Mouse (Mus musculus) midbrain, embryonic 14.5 days (tissue): ENCODE measurements around the gene Sirt3. TPM values are rescaled to one million over a fixed set of nuclear protein-coding genes. Genes with fewer than 3 reads are reported as not detected.

Experiments used
- ATAC-seq: fragments of 200-750 bp; cut with Nextera tagmentation; 2 replicates; pipeline ENCODE4 v1.8.0; 2017; ENCODE audit warnings: moderate number of reproducible peaks, moderate library complexity; ENCODE audit not compliant: low FRiP score, low TSS enrichment
- DNase-seq: peaks from one replicate; pipeline ENCODE4 v3.0.0-alpha.2; 2015
- H3K27ac ChIP-seq: fragments of 300-500 bp; sonication (generic); replicated peaks from 2 replicates; pipeline ENCODE4 v1.5.1; 2014; ENCODE audit warnings: mild to moderate bottlenecking, low read depth, low read length, moderate library complexity
- H3K27me3 ChIP-seq: fragments of 300-500 bp; sonication (generic); 2 replicates; pipeline ENCODE4 v1.6.1; 2014; ENCODE audit warnings: low read length, control low read depth, mixed read lengths; ENCODE audit not compliant: control insufficient read depth, insufficient read depth
- H3K36me3 ChIP-seq: fragments of 300-500 bp; sonication (generic); 2 replicates; pipeline ENCODE4 v1.6.1; 2014; ENCODE audit warnings: low read length, control low read depth; ENCODE audit not compliant: control insufficient read depth, insufficient read depth
- H3K4me1 ChIP-seq: fragments of 300-500 bp; sonication (generic); 2 replicates; pipeline ENCODE4 v1.6.1; 2014; ENCODE audit warnings: mild to moderate bottlenecking, antibody characterized with exemption, low read length, control low read depth; ENCODE audit not compliant: control insufficient read depth, insufficient read depth
- H3K4me2 ChIP-seq: fragments of 300-500 bp; sonication (generic); 2 replicates; pipeline ENCODE4 v1.6.1; 2014; ENCODE audit warnings: mild to moderate bottlenecking, low read length, moderate library complexity
- H3K4me3 ChIP-seq: fragments of 300-500 bp; sonication (generic); replicated peaks from 2 replicates; pipeline ENCODE4 v1.5.1; 2014; ENCODE audit warnings: low read depth, low read length
- H3K9ac ChIP-seq: fragments of 300-500 bp; sonication (generic); replicated peaks from 2 replicates; pipeline ENCODE4 v1.6.1; 2014; ENCODE audit warnings: mild to moderate bottlenecking, low read length, moderate library complexity
- H3K9me3 ChIP-seq: fragments of 300-500 bp; sonication (generic); 2 replicates; pipeline ENCODE4 v1.6.1; 2016; ENCODE audit warnings: low read length, control low read depth, mixed read lengths; ENCODE audit not compliant: control insufficient read depth
- WGBS: fragments of 180-500 bp; shearing (Covaris S2); extraction: QIAGEN DNeasy Blood & Tissue Kit; methylation state at CpG from one replicate; pipeline ENCODE4 v1.1.7; 2014; 5-methylcytosine and 5-hydroxymethylcytosine counted together
- polyA plus RNA-seq: library from polyadenylated mRNA; unstranded; fragments of >200 nt; fragmentation: Nextera tagmentation; extraction: Ambion mirVana; gene quantifications from 2 replicates; pipeline ENCODE4 v1.2.1, GENCODE M21; 2014

Gene Sirt3
- polyA plus RNA-seq, 1 experiment from 2014 or later = 33.4 TPM

DNA sequence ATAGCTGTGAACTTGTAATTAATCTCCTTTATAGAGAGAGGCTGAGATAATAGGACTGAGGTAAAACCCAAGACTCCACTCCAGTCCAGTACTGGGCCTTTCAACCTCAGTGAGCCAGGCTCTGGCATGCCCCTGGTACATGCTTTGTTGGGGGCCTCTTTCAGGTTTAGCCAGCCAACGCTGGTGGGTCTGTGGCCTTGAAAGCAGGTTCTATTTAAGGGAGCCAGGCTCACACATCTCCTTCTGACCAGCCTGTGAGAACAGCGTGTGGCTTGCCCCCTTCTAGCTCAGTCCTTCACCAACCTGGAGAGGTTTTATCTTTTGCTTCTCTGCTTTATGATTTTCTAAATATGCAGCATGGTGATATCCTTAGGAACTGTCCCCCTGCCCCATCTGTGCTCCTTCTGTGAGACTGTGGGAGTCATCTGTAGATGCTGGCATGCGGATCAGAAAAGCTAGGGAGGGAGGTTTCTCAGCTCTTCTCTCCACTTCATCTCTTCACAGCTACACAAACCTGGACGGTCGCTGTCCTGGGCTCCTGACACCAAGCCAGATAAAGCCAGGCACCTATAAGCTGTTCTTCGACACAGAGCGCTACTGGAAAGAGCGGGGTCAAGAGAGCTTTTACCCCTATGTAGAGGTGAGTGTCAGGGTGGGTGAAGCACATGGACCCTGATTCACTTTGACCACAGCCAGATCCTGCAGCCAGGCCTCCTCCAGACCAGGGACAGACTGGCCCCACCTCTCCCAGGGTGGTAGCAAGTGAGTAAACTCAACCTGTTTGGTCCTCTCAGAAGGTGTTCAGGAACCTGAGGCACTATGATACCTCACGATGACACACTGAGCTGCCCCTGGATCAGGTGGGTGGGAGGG is 45.6 kb downstream of the Sirt3 start:
- H3K9ac ChIP-seq = no peak overlapping the region

GRCm38 (mm10) chr7:140835758-140836087 is 46.4 kb downstream of the Sirt3 start:
- 69% methylated on average over 2 of the region's 2 CpGs for WGBS
- Histone ChIP-seq H3K27ac (no peak overlapping the region), H3K4me2 (no peak overlapping the region), H3K27me3 (no peaks in the 10 kb centered on the region), H3K36me3 (no peaks in the 10 kb centered on the region), H3K4me1 (no peaks in the 10 kb centered on the region), H3K9me3 (no peaks in the 10 kb centered on the region), H3K4me3 (no peak overlapping the region), H3K9ac (no peak overlapping the region)
- DNase-seq (no peak), ATAC-seq (no peak)

More for the DNA sequence above, 45.6 kb downstream of the Sirt3 start:
- no peaks in the 10 kb centered on the region for H3K4me1 ChIP-seq
- H3K9me3 ChIP-seq = no peaks in the 10 kb centered on the region
- 85% methylated on average over 9 of the region's 9 CpGs for WGBS
- no peak overlapping the region for H3K27ac ChIP-seq
- H3K27me3 ChIP-seq = no peaks in the 10 kb centered on the region
- ATAC-seq = no peak
- DNase-seq = no peak
- H3K4me2 ChIP-seq = no peak overlapping the region
- H3K36me3 ChIP-seq = no peaks in the 10 kb centered on the region
- H3K4me3 ChIP-seq = no peak overlapping the region

GRCm38 (mm10) chr7:140834968-140835757 is 46.9 kb downstream of the Sirt3 start, which contains the start of gene Urah:
Gene Urah, plus strand, starts transcription at chr7:140835018.
- no peaks in the 10 kb centered on the region for H3K9me3 ChIP-seq
- no peaks in the 10 kb centered on the region for H3K36me3 ChIP-seq
- 49% methylated on average over 20 of the region's 20 CpGs for WGBS
- H3K4me3 ChIP-seq = no peak within 1 kb of the TSS
- no peak within 1 kb of the TSS for H3K27ac ChIP-seq
- H3K4me1 ChIP-seq = no peaks in the 10 kb centered on the region
- ATAC-seq (no peak), DNase-seq (no peak)
- H3K9ac ChIP-seq = no peak within 1 kb of the TSS
- no peak within 1 kb of the TSS for H3K4me2 ChIP-seq
- no peaks in the 10 kb centered on the region for H3K27me3 ChIP-seq

DNA sequence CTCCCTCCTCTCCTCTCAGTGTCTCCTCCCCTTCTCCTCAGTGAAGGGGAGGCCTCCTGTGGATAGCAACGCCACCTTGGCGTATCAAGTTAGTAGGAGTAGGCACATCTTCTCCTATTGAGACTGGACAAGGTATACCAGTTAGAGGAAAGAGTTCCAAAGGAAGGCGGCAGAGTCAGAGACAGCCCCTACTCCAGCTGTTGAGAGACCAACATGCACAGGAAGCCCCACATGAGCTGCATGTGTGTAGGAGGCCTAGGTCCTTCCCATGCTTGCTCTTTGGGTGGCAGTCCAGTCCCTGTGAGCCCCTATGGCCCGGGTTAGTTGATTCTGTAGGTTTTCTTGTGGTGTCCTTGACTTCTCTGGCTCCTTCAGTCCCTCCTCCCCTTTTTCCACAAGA is 48.8 kb downstream of the Sirt3 start:
- H3K27ac ChIP-seq = no peak overlapping the region
- H3K27me3 ChIP-seq = no peaks in the 10 kb centered on the region
- whole genome bisulfite sequencing = 83% methylated on average over 4 of the region's 4 CpGs
- H3K9ac ChIP-seq = no peak overlapping the region
- ATAC-seq (no peak), DNase-seq (no peak)
- no peak overlapping the region for H3K4me3 ChIP-seq
- no peaks in the 10 kb centered on the region for H3K36me3 ChIP-seq
- no peaks in the 10 kb centered on the region for H3K4me1 ChIP-seq
- H3K9me3 ChIP-seq = no peaks in the 10 kb centered on the region
- H3K4me2 ChIP-seq = no peak overlapping the region

DNA sequence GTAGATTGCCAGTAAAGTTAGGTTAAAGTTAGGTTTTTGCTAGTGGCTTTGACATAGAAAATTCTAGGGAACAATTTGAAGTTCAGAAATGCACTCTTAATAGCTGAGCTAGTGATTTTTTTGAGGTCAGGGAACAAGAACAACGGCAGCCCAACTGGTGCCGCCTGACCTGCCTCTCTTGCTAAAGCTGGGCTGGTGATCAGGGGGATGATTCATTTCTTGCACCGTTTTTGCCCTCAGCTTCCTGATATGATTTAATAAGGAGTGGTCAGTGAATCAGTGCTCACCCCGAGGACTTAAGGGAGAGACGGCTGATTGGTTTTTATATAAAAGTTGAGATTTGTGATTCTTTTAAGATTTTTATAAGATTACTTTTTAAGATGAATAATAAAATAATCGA is 50.7 kb downstream of the Sirt3 start:
- ATAC-seq = no peak
- DNase-seq = no peak
- Histone ChIP-seq H3K4me2 (no peak overlapping the region), H3K27me3 (no peaks in the 10 kb centered on the region), H3K27ac (no peak overlapping the region), H3K4me3 (no peak overlapping the region), H3K36me3 (no peaks in the 10 kb centered on the region), H3K4me1 (no peaks in the 10 kb centered on the region), H3K9ac (no peak overlapping the region), H3K9me3 (no peaks in the 10 kb centered on the region)
- 80% methylated on average over 6 of the region's 6 CpGs for WGBS

GRCm38 (mm10) chr7:140828171-140828881 is 53.8 kb downstream of the Sirt3 start:
- H3K27me3 ChIP-seq = no peaks in the 10 kb centered on the region
- H3K9me3 ChIP-seq = no peaks in the 10 kb centered on the region
- H3K4me1 ChIP-seq = no peaks in the 10 kb centered on the region
- H3K27ac ChIP-seq = no peak overlapping the region
- ATAC-seq (no peak; the same call in 1 of the 2 replicates), DNase-seq (peak; percentile 78)
- H3K9ac ChIP-seq = no peak overlapping the region
- H3K36me3 ChIP-seq = no peaks in the 10 kb centered on the region
- 38% methylated on average over 8 of the region's 8 CpGs for WGBS
- H3K4me3 ChIP-seq = no peak overlapping the region
- H3K4me2 ChIP-seq = no peak overlapping the region

DNA sequence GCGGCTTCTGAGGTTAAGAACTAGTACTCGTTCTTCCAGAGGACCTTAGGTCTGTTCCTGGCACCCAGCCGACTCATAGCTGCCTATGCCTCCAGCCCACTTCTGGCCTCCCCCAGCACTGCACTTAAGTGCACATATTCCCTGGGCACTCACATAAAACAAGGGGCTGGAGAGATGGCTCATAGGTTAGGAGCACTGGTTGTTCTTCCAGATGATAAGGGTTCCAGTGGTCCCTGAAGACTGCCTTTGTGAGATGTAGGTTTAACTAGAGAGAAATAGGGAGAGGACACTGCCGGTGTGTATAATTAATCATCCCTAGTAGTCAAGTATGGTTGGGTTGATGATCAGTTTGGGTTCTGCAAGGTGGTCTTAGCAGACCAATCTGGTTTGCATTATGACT is 59.4 kb downstream of the Sirt3 start:
- Histone ChIP-seq H3K4me1 (peaks cover 9% of the 10 kb centered on the region; the same call in 1 of the 2 replicates), H3K4me3 (no peak overlapping the region), H3K4me2 (no peak overlapping the region), H3K9ac (no peak overlapping the region), H3K27ac (no peak overlapping the region), H3K27me3 (no peaks in the 10 kb centered on the region), H3K9me3 (no peaks in the 10 kb centered on the region), H3K36me3 (peaks cover 8% of the 10 kb centered on the region; the same call in 1 of the 2 replicates)
- WGBS = 97% methylated on average over 4 of the region's 4 CpGs
- DNase-seq (no peak), ATAC-seq (no peak)

GRCm38 (mm10) chr7:140821653-140822329 is 60.3 kb downstream of the Sirt3 start, which contains the start of gene Zfp941:
Gene Zfp941, minus strand, starts transcription at chr7:140822178.
- no peaks in the 10 kb centered on the region for H3K9me3 ChIP-seq
- peak within 1 kb of the TSS; percentile 85 for H3K27ac ChIP-seq
- H3K4me3 ChIP-seq = peak within 1 kb of the TSS; percentile 58
- under 1% methylated on average over 21 of the region's 21 CpGs for WGBS
- DNase-seq = peak; percentile 90
- ATAC-seq = peak; percentile 89
- peaks cover 9% of the 10 kb centered on the region; the same call in 1 of the 2 replicates for H3K4me1 ChIP-seq
- H3K4me2 ChIP-seq = peak within 1 kb of the TSS; percentile 53
- H3K36me3 ChIP-seq = peaks cover 16% of the 10 kb centered on the region; the same call in 1 of the 2 replicates
- no peaks in the 10 kb centered on the region for H3K27me3 ChIP-seq
- peak within 1 kb of the TSS; percentile 68 for H3K9ac ChIP-seq
